Mouse (Mus musculus) liver, embryonic 12.5 days (tissue): ENCODE results near the gene Mrpl52. TPM values are rescaled to one million over a fixed set of nuclear protein-coding genes. Genes with fewer than 3 reads are reported as not detected.

Experiments
- ATAC-seq: fragments of 200-750 bp; cut with Nextera tagmentation; 2 replicates; pipeline ENCODE4 v1.8.0; 2017; ENCODE audit warnings: moderate number of reproducible peaks, mild to moderate bottlenecking, moderate library complexity
- H3K27ac ChIP-seq: fragments of 300-500 bp; sonication (generic); 2 replicates; pipeline ENCODE4 v1.5.1; 2016; ENCODE audit warnings: mild to moderate bottlenecking
- H3K27me3 ChIP-seq: fragments of 300-500 bp; sonication (generic); replicated peaks from 2 replicates; pipeline ENCODE4 v1.6.1; 2016; ENCODE audit warnings: mild to moderate bottlenecking, moderate library complexity
- H3K36me3 ChIP-seq: fragments of 300-500 bp; sonication (generic); 2 replicates; pipeline ENCODE4 v1.6.1; 2016; ENCODE audit warnings: mild to moderate bottlenecking, moderate library complexity
- H3K4me1 ChIP-seq: fragments of 300-500 bp; sonication (generic); 2 replicates; pipeline ENCODE4 v1.6.1; 2016
- H3K4me2 ChIP-seq: fragments of 300-500 bp; sonication (generic); 2 replicates; pipeline ENCODE4 v1.6.1; 2016; ENCODE audit warnings: mild to moderate bottlenecking, moderate library complexity
- H3K4me3 ChIP-seq: fragments of 300-500 bp; sonication (generic); 2 replicates; pipeline ENCODE4 v1.5.1; 2016; ENCODE audit warnings: mild to moderate bottlenecking, moderate library complexity
- H3K9ac ChIP-seq: fragments of 300-500 bp; sonication (generic); 2 replicates; pipeline ENCODE4 v1.6.1; 2016; ENCODE audit warnings: mild to moderate bottlenecking, moderate library complexity
- H3K9me3 ChIP-seq: fragments of 300-500 bp; sonication (generic); replicated peaks from 2 replicates; pipeline ENCODE4 v1.6.1; 2016; ENCODE audit warnings: mild to moderate bottlenecking, moderate library complexity
- WGBS: fragments of 180-500 bp; shearing (Covaris S2); methylation state at CpG from one replicate; pipeline ENCODE4 v1.1.7; 2016; ENCODE audit not compliant: insufficient replicate concordance; 5-methylcytosine and 5-hydroxymethylcytosine counted together
- polyA plus RNA-seq: library from polyadenylated mRNA; unstranded; fragments of >200 nt; fragmentation: Nextera tagmentation; extraction: Ambion mirVana; gene quantifications from 2 replicates; pipeline ENCODE4 v1.2.1, GENCODE M21; 2016

The Mrpl52 gene
- polyA plus RNA-seq, 1 experiment from 2014 or later = 282 TPM

DNA sequence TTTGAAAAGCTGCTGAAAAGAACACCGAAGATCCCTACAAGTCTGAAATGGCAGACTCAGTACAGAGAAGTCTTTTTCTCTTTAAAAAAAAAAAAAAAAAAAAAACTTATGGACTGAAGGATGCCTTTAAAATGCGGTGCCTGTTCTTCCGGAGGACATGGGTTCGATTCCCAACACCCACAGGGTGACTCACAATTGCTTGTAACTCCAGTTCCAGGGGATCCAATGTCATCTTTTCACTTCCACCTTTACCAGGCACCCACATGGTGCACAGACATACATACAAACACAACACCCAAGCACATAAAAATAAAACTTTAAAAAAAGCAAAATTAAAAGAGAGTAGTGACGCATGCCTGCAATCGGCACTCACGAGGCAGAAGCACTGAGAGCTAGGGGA, 987 bp downstream of the Mrpl52 start:
- 85% methylated on average over 7 of the region's 7 CpGs for WGBS
- peaks cover 84% of the 10 kb centered on the region for H3K4me1 ChIP-seq

DNA sequence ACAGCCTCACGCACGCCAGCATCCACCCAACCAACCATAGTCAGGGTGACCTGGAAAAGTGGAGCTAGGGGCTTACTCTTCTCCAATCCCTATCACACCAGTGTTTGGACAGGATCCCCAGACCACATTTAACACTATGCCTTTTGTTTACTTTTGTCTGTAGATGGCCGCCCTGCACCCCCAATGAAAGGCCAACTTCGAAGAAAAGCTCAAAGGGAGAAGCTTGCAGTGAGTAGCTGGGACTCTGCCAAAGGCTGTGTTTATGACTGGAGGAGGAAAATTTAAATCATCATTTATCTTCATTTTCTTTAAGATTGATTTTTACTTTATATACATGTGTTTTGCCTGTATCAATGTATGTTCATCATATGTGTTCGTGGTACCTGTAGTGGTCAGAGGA, 1.7 kb downstream of the Mrpl52 start:
- ATAC-seq = no peak
- Histone ChIP-seq H3K9me3 (no peaks in the 10 kb centered on the region), H3K27ac (no peak overlapping the region), H3K4me2 (no peak overlapping the region; the same call in 1 of the 2 replicates), H3K36me3 (peaks cover 19% of the 10 kb centered on the region), H3K9ac (no peak overlapping the region), H3K4me1 (peaks cover 92% of the 10 kb centered on the region), H3K27me3 (peaks cover 40% of the 10 kb centered on the region), H3K4me3 (no peak overlapping the region)
- 81% methylated on average over 5 of the region's 5 CpGs for WGBS

More for the DNA sequence above, 987 bp downstream of the Mrpl52 start:
- peak overlapping the region; percentile 84; the same call in 1 of the 2 replicates for H3K9ac ChIP-seq
- no peak for ATAC-seq
- H3K9me3 ChIP-seq = no peaks in the 10 kb centered on the region
- H3K36me3 ChIP-seq = peaks cover 19% of the 10 kb centered on the region
- H3K27me3 ChIP-seq = peaks cover 33% of the 10 kb centered on the region
- no peak overlapping the region for H3K27ac ChIP-seq
- H3K4me3 ChIP-seq = peak overlapping the region; percentile 86
- peak overlapping the region; percentile 86 for H3K4me2 ChIP-seq

DNA sequence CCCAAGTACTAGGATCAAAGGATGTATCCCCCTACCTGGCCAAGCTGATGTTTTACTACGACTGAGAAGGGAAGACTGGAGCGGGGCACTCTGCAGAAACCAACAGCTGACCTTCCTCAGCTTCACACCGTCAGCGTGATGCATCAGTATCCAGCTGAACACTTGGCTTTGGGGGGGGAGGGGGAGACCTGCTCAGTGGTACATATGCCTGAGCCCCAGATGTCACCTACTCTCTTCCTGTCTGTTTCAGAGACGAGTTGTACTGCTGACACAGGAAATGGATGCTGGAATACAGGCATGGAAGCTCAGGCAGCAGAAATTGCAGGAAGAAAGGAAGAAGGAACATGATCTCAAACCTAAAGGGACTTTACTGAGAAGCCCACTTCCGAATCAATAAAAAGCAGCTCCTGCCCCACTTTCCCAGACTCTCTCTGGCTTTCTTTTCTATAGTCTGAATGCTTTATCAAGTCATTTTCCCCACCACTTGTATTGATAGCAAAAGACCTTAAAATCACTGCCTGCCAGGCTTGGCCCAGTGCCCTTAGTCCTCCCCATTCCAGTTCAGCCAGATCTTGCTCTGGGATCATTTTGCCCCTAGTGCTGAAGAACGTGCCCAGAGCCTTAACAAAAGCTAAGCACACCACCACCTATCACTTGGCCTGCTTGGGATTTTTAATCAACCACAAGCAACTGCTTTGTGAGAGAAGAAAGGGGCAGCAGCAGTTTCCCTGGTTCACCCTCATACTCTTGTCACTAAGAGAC, 2.8 kb downstream of the Mrpl52 start:
- ATAC-seq = no peak
- 50% methylated on average over 7 of the region's 7 CpGs for WGBS
- peaks cover 91% of the 10 kb centered on the region for H3K4me1 ChIP-seq
- H3K27me3 ChIP-seq = peaks cover 51% of the 10 kb centered on the region
- H3K9ac ChIP-seq = no peak overlapping the region
- H3K9me3 ChIP-seq = no peaks in the 10 kb centered on the region
- no peak overlapping the region for H3K4me3 ChIP-seq
- peak overlapping the region; percentile 77 for H3K27ac ChIP-seq
- H3K36me3 ChIP-seq = peaks cover 19% of the 10 kb centered on the region
- H3K4me2 ChIP-seq = no peak overlapping the region; the same call in 1 of the 2 replicates

DNA sequence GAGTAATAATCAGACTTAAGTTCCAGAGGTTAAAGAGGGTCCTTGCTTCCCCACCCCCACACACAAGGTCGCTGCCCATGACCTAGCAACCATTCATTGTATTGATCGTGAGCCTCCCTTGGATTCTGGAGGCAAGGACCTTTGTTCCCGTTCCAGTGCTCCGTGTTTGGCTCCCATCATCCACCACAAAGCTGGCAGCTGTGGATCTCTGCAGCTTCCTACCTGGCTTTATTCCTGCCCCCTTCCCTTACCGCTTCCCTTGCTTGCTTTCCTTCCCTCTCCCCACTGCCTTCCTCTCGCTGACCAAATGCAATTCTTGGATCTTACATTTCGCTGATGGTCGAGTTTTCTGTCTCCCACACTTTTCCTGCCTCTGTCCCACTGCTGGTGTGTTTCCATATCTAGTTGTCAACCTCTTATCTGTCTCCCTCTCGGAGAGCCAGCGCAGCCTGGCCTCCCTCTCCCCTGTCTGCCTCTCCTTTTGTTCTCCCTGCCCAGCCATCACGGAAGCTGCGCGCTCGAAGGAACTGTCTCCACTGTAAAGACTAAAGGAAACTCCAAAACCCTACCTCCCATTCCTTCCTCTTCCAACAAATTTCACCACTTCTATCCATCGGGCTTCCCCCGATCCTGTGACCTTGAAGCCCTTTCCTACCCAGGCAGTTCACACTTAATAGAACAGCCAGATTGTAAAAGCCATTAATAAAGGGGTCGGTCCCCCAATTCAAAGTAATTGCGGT, 3.9 kb downstream of the Mrpl52 start:
- peaks cover 81% of the 10 kb centered on the region for H3K4me1 ChIP-seq
- H3K4me2 ChIP-seq = peak overlapping the region; percentile 69
- peak overlapping the region; percentile 77 for H3K27ac ChIP-seq
- WGBS = 8% methylated on average over 18 of the region's 18 CpGs
- H3K27me3 ChIP-seq = peaks cover 61% of the 10 kb centered on the region
- no peak for ATAC-seq
- peak overlapping the region; percentile 63 for H3K4me3 ChIP-seq
- peaks cover 23% of the 10 kb centered on the region for H3K36me3 ChIP-seq
- no peaks in the 10 kb centered on the region for H3K9me3 ChIP-seq
- H3K9ac ChIP-seq = peak overlapping the region; percentile 76

DNA sequence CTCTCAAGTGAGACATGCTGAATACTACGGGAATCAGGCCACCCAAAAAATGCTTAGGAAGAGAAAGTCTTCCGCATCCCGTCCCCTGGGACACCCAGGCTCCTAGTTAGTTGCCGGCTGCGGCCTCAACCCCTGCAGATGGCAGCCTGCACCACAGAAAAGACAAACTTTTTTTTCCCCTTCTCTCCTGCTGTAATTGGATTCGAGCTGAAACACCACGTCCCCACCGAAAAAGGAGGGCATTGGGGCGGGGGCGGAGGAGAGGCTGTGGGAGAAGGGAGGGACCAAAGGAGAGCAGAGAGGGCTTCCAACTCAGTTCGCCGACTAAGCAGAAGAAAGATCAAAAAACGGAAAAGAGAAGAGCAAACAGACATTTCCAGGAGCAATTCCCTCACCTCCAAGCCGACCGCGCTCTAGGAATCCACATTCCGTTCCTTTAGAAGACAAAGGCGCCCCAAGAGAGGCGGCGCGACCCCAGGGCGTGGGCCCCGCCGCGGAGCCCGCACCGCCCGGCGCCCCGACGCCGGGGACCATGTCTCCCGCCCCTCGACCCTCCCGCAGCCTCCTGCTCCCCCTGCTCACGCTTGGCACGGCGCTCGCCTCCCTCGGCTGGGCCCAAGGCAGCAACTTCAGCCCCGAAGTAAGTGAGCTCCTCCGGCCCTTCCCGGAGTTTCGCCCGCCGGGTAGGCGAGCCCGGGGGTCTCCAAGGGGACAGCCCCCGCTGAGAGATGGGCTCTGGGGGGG, 4.8 kb downstream of the Mrpl52 start, which contains the start of gene Mmp14:
TSS of gene Mmp14 (plus strand) at position 279 of the 744 bp plus-strand sequence.
- no peak for ATAC-seq
- peaks cover 31% of the 10 kb centered on the region for H3K36me3 ChIP-seq
- peak within 1 kb of the TSS; percentile 77 for H3K27ac ChIP-seq
- peaks cover 72% of the 10 kb centered on the region for H3K4me1 ChIP-seq
- no peaks in the 10 kb centered on the region for H3K9me3 ChIP-seq
- H3K4me2 ChIP-seq = peak within 1 kb of the TSS; percentile 69
- peak within 1 kb of the TSS; percentile 63 for H3K4me3 ChIP-seq
- H3K27me3 ChIP-seq = peaks cover 65% of the 10 kb centered on the region
- WGBS = 2% methylated on average over 48 of the region's 49 CpGs
- H3K9ac ChIP-seq = peak within 1 kb of the TSS; percentile 76

DNA sequence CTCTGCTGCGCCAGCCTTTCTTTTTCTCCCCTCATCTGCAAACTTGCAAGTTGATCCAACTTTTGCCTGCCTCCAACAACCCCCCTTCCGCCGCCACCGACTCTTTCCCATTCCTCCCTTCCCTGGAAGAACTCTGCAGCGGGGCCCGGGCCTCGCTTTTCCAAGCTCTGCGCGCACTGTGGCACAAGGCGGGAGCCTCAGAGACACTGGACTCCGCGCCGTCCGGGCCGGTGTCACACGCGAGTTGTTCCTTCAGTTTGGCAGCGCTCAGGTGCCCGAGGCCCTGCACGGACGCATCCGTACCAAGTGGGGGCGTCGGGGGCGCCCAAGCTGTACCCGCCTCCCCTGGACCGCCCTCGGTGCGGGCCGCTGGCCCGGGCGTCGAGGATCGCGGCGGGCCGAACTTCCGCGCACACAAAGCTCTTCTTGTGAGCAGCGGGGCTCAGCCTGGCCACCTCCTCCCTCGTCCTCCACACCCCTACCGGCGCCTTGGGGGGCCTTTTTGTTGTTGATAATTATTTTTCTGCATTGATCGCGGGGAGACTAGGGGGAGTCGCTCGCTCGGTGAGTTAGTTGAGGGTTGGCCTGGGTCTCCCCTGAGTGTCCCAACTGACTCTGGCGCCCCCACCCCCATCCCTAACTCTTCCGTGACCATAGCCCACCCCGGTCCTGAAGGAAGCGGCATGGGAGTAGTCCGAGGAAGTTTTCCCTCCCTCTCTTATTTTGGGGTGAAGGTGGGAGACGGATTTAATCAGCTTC, 5.5 kb downstream of the Mrpl52 start:
- H3K27me3 ChIP-seq = peaks cover 65% of the 10 kb centered on the region

DNA sequence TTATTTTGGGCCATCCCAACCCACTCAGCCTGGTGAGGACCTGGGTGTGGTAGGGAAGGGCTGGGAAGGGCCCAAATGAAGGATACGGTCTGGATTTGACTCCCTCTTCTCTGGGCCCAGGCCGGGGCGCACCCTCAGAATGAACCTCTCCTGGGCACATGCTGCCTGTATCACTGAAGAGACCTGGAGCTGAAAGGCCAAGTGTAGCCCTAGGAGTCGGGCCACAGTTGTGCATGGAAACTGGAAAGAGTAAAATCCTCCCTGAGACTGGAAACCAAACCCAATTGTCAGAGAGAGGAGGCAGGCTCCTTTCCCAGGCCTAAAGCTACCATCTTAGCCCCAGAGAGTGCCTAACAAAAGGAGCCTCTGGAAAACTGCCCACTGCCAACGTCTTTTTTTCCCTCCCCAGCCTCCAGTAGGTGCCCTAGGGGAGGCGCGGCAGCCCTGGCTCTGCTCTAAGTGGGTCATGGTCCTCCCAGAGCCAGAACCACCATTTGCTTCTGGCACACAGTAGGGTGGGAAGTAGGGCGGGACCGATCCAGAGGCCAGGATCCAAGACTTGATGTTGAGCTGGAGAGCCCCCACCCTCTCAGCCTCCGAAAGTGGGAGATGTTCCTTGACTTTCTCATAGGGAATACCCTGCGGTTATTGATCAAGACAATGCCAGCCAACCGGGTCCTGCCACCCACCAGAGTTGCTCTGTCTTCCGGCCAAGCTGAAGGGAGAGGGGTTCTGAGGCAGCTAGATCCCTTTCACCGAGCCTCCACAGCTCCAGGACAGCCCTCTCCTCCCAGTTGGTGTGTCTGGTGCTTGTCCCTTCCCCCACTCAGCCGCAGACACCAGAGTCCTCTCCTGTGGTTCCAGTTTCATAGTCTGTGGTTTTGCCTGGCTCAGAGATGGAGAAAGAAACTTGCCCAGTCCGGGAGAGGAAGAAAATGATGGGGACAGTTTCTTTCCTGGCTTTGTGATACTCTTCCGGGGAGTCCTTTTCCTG, 6.4 kb downstream of the Mrpl52 start:
- Histone ChIP-seq H3K27ac (peak overlapping the region; percentile 77), H3K4me1 (peaks cover 60% of the 10 kb centered on the region)
- WGBS = 26% methylated on average over 17 of the region's 17 CpGs

More for the DNA sequence above, 5.5 kb downstream of the Mrpl52 start:
- WGBS = 5% methylated on average over 54 of the region's 54 CpGs
- Histone ChIP-seq H3K9ac (peak overlapping the region; percentile 76), H3K36me3 (peaks cover 32% of the 10 kb centered on the region), H3K9me3 (no peaks in the 10 kb centered on the region), H3K4me2 (peak overlapping the region; percentile 69), H3K4me3 (peak overlapping the region; percentile 63), H3K4me1 (peaks cover 68% of the 10 kb centered on the region), H3K27ac (peak overlapping the region; percentile 77)
- ATAC-seq = no peak

DNA sequence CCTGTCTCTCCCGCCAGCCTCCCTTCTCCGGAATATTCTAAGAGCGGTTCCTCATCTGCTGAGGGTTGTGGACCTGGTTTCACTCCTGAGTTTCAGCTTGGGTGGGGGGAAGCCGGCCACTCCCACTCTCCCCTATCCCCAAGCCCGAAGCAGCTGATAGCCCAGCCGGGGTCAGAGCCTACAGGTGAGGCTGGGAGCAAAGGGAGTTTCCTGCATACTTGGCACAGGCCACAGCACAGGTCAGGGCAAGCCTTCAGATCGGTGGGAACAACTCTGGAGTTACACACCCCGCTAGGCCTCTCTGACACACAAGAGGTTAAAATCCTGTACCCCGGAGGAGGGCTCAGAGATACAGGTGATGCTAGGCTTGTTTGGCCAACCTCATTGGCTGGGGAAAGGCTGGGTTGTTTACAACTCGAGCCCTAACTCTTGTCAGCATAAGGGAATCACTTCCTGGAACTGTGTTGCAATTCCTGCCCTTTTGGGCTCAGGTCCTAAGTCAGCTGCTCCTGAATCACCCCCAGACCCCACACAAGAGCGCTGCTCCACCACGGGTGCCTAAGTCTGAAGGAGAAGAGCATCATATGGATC, 7.3 kb downstream of the Mrpl52 start:
- peaks cover 39% of the 10 kb centered on the region for H3K36me3 ChIP-seq
- ATAC-seq = peak; percentile 16; the same call in 1 of the 2 replicates
- H3K9ac ChIP-seq = peak overlapping the region; percentile 76; the same call in 1 of the 2 replicates
- 42% methylated on average over 12 of the region's 12 CpGs for WGBS
- no peak overlapping the region for H3K27ac ChIP-seq
- H3K4me3 ChIP-seq = peak overlapping the region; percentile 63
- H3K4me1 ChIP-seq = peaks cover 53% of the 10 kb centered on the region
- peak overlapping the region; percentile 69 for H3K4me2 ChIP-seq
- peaks cover 65% of the 10 kb centered on the region for H3K27me3 ChIP-seq
- no peaks in the 10 kb centered on the region for H3K9me3 ChIP-seq

More for the DNA sequence above, 6.4 kb downstream of the Mrpl52 start:
- Histone ChIP-seq H3K4me3 (peak overlapping the region; percentile 63), H3K4me2 (peak overlapping the region; percentile 69), H3K9ac (peak overlapping the region; percentile 76), H3K9me3 (no peaks in the 10 kb centered on the region), H3K27me3 (peaks cover 65% of the 10 kb centered on the region), H3K36me3 (peaks cover 39% of the 10 kb centered on the region)
- no peak for ATAC-seq

DNA sequence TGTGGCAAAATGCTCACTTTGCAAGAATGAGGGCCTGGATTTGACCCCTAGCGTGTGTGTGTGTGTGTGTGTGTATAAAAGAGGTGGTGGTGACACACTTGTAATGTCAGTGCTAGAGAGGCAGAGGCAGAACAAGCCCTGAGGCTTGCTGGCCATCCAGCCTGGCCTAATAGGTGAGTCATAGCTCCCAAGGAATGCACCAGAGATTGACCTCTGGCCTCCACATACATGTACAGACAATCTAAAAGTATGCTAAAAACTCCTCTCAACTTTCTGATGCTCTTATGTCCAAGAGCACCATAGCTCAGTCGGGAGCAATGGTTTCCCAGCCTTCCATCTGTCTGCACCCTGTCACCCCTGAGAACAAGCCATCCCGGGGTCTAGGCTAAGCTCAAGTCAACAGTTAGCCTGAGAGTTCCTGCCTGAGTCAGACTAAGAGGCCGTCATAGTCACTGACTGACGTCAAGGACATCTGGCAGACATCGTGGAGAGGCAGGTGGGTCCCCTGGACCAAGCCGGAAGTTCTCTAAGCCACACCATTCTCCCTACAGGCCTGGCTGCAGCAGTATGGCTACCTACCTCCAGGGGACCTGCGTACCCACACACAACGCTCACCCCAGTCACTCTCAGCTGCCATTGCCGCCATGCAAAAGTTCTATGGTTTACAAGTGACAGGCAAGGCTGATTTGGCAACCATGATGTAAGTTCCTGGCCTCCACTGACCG, 8.6 kb downstream of the Mrpl52 start:
- WGBS = 65% methylated on average over 11 of the region's 11 CpGs
- peaks cover 40% of the 10 kb centered on the region for H3K4me1 ChIP-seq

More for the DNA sequence above, 8.6 kb downstream of the Mrpl52 start:
- Histone ChIP-seq H3K4me3 (no peak overlapping the region), H3K27me3 (peaks cover 61% of the 10 kb centered on the region), H3K4me2 (no peak overlapping the region), H3K9me3 (no peaks in the 10 kb centered on the region), H3K9ac (no peak overlapping the region), H3K27ac (no peak overlapping the region), H3K36me3 (peaks cover 41% of the 10 kb centered on the region)
- ATAC-seq = no peak
